Mouse (Mus musculus) erythroblast, embryonic 14.5 days (primary cell): ENCODE results near the gene Ndufa3.

Experiments used
- GATA1 ChIP-seq: IDR thresholded peaks from 2 replicates; pipeline ENCODE4 v1.6.1; 2012; ENCODE audit warnings: low read length, inconsistent platforms, mixed read lengths
- TAL1 ChIP-seq: IDR thresholded peaks from 3 replicates; pipeline ENCODE4 v1.6.1; 2012; ENCODE audit warnings: low read length, inconsistent platforms, mixed read lengths

DNA sequence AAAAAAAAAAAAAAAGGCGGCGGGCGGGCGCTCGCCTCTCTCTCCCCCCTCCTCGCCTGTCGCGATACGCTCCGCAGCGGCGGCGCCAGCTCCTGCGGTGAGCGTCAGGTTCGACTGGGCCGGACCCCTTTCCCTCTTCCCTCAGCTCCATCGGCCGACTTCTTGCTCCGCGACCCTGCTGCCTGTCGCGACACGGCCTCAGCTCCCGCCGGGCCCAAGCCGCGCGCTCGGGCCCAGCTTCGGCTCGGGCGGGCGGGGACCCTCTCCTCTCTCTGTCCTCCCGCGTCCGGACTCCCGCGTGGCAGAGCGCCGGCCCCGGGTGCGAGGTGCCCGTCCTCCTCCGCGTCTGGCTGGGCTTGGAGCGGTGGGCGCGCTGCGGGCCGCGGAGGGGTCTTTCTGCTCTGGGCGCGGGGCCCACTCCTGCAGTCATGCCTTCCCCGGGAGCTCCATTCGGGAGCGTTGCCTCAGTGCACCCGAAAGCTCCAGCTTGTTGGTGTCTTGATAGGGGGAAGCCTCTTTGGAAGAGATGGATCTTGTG, 28.4 kb downstream of the Ndufa3 start:
- no peak for TF ChIP-seq GATA1
- no peak for TF ChIP-seq TAL1
